Mouse (Mus musculus): Measurements from ENCODE around the gene Bcl2l12. TPM values are rescaled to one million over a fixed set of nuclear protein-coding genes. Genes with fewer than 3 reads are reported as not detected.

Bcl2l12 gene
- polyA plus RNA-seq, 1 experiment from 2014 or later, result 66.7 TPM

DNA sequence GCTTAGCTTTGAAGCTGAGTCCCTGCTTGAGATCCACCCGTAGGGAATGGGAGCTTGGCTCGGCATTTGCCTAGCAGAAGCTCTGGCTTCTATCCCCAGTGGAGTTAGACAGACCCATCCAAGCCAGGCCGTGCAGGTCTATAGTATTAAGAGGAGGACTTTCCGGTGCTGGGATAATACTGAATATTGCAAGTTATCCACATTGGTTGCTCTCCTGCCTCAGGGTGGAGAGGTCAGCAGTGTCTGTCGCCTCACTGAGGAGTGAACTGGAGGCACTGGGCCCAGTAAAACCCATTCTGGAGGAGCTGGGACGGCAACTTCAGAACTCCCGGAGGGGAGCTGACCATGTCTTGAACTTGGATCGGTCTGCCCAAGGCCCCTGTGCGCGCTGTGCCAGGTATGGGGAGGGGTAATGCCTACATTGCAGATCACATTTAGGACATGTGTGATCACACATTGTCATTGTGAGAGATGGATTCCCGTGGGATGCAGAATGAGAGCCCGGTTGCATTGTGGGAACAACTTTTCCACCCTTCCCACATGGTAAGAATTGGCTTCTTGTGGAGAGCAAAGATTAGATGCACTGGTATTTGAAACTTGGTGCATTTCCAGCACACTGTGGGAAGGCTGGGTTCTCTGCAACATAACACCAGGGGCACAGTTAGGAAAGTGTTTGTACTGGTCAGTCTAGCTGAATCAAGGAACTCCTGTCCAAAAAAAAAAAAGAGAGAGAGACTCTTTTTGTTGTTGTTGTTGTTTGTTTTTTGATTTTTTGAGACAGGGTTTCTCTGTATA is 44.2 kb downstream of the Bcl2l12 start:
- 82% methylated on average over 12 of the region's 12 CpGs for WGBS
- H3K4me1 ChIP-seq, result peaks cover 17% of the 10 kb centered on the region
- H3K36me3 ChIP-seq, result no peaks in the 10 kb centered on the region
- no peak overlapping the region for H3K4me3 ChIP-seq
- H3K4me2 ChIP-seq, result no peak overlapping the region
- no peak overlapping the region for H3K27ac ChIP-seq
- no peak overlapping the region for H3K9ac ChIP-seq
- ATAC-seq (ENCODE audit: borderline replicate concordance, extremely low read depth, low FRiP score, low TSS enrichment), result no peak
- H3K27me3 ChIP-seq, result peaks cover 25% of the 10 kb centered on the region
- no peaks in the 10 kb centered on the region for H3K9me3 ChIP-seq

DNA sequence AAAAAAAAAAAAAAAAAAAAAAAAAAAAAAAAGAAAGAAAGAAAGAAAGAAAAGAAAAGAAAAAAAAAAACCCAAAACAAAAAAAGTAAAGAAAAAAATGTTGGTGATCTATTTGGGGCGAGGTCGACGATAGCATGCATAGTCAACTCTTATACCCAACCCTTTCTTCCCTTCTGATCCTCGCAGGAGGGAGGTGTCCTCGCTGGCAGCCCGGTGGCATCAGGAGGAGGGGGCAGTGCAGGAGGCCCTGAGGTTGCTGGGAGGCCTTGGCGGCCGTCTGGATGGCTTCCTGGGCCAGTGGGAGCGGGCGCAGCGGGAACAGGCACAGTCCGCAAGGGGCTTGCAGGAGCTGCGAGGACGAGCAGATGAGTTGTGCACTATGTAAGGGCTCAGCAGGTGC is 45.0 kb downstream of the Bcl2l12 start:
- 58% methylated on average over 14 of the region's 14 CpGs for WGBS
- Histone ChIP-seq H3K36me3 (no peaks in the 10 kb centered on the region), H3K4me3 (no peak overlapping the region), H3K4me2 (no peak overlapping the region), H3K9ac (no peak overlapping the region), H3K4me1 (peaks cover 17% of the 10 kb centered on the region), H3K27ac (no peak overlapping the region), H3K9me3 (no peaks in the 10 kb centered on the region), H3K27me3 (peaks cover 28% of the 10 kb centered on the region)
- no peak for ATAC-seq (ENCODE audit: borderline replicate concordance, extremely low read depth, low FRiP score, low TSS enrichment)

DNA sequence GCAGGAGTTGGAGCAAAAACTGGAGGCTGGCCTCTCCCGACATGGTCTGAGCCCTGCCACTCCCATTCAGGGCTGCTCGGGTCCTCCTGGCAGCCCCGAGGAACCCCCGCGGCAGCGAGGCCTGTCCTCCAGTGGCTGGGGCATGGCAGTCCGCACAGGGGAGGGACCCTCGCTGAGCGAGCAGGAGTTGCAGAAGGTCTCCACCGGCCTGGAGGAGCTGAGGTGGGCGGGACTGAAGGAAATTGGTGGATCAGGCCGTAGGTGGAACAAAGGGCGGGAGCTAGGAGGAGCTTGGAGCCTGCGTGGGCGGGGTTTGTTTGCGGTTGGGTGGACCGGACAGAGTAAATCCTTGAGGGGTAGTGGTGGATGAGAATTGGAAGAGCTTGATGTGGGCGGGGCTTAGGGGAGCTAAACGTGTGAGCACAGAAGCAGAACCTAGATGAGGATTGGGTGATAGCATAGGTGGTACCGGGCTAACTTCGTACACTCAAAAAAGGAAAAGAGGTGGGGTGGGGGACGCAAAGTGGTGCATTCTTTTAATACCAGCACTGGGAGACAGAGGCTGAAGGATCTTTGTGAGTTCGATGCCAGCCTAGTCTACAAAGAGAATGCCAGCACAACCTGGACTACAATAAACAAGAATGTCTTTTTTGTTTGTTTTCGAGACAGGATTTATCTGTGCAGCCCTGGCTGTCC is 45.8 kb downstream of the Bcl2l12 start:
- 4% methylated on average over 24 of the region's 24 CpGs for WGBS
- H3K27ac ChIP-seq, result peak overlapping the region; percentile 86

DNA sequence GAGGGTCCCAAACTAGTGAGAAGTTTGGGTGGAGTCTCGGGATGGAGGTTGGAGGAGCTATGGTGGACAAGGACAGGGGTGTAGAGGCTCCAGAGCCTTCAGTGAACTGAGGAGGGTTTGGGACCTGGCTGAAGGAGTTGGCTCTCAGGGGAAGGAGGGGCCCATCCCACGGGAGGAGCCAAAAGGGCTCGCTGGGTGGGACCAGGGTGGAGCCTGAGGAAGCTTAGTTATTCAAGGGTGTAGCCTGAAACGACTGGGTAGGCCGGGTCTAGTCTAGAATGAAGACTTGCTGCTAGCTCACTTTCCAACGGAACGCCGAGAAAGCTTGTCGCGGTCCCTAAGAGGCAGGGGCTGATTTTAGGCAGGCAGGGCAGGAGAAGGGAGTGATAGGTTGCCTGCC is 46.6 kb downstream of the Bcl2l12 start:
- Histone ChIP-seq H3K27ac (peak overlapping the region; percentile 86), H3K4me1 (peaks cover 17% of the 10 kb centered on the region)
- 2% methylated on average over 10 of the region's 10 CpGs for WGBS

More for the DNA sequence above, 45.8 kb downstream of the Bcl2l12 start:
- Histone ChIP-seq H3K36me3 (no peaks in the 10 kb centered on the region), H3K4me3 (peak overlapping the region; percentile 56), H3K9ac (peak overlapping the region; percentile 61), H3K4me1 (peaks cover 17% of the 10 kb centered on the region), H3K9me3 (no peaks in the 10 kb centered on the region), H3K4me2 (peak overlapping the region; percentile 99), H3K27me3 (peaks cover 36% of the 10 kb centered on the region)
- ATAC-seq (ENCODE audit: borderline replicate concordance, extremely low read depth, low FRiP score, low TSS enrichment), result peak; percentile 92

DNA sequence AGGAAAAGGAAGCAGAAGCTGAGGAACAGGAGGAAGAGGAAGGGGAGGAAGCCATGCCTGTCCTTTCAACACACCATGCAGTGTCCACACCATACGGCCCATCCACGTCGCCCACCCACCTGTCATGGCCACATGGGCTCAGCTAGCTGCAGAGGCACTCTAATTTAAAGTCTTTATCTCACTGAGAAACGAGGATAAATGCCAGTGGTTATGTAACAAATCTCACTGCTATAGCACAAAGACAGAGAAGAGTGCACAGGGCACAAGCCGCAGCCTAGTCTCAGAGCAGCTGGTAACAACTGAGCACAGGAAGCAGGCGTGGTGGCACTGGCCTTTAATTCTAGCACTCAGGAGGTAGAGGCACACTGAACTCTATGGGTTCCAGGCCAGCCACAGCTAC is 48.6 kb downstream of the Bcl2l12 start:
- 60% methylated on average over 6 of the region's 6 CpGs for WGBS
- ATAC-seq (ENCODE audit: borderline replicate concordance, extremely low read depth, low FRiP score, low TSS enrichment), result no peak
- Histone ChIP-seq H3K4me3 (no peak overlapping the region), H3K9ac (no peak overlapping the region), H3K27ac (no peak overlapping the region), H3K4me2 (no peak overlapping the region), H3K27me3 (peaks cover 44% of the 10 kb centered on the region), H3K36me3 (no peaks in the 10 kb centered on the region), H3K4me1 (peaks cover 17% of the 10 kb centered on the region), H3K9me3 (no peaks in the 10 kb centered on the region)

More for the DNA sequence above, 46.6 kb downstream of the Bcl2l12 start:
- H3K9me3 ChIP-seq, result no peaks in the 10 kb centered on the region
- no peaks in the 10 kb centered on the region for H3K36me3 ChIP-seq
- H3K4me2 ChIP-seq, result peak overlapping the region; percentile 99
- H3K4me3 ChIP-seq, result peak overlapping the region; percentile 56
- peak overlapping the region; percentile 61 for H3K9ac ChIP-seq
- ATAC-seq (ENCODE audit: borderline replicate concordance, extremely low read depth, low FRiP score, low TSS enrichment), result peak; percentile 83
- peaks cover 42% of the 10 kb centered on the region for H3K27me3 ChIP-seq

DNA sequence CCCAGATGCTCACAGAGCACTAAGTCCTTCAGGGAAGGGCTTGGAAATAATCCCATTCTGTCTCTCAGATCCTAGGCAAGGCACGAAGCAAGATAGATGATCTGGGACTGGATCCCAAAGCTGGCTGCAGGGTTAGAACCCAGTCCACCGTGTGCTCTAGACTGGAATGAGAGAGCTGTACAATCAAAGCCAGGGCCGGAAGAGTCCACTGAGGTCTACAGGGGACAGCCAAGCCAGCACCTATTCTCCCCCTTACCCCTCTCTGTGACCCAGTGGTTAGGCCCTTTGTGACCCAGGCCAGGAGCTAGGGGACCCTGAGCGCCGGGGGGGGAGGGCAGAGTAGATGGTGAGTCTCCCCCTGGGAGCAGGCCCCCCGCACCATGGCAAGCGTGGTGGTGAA is 55.6 kb downstream of the Bcl2l12 start, which contains the start of gene Tsks:
TSS of gene Tsks (plus strand) at position 301 of the 400 bp plus-strand sequence.
- WGBS, result 67% methylated on average over 7 of the region's 7 CpGs
- Histone ChIP-seq H3K9me3 (no peaks in the 10 kb centered on the region), H3K4me1 (no peaks in the 10 kb centered on the region), H3K27ac (no peak within 1 kb of the TSS), H3K27me3 (peaks cover 10% of the 10 kb centered on the region; the same call in 1 of the 2 replicates), H3K36me3 (no peaks in the 10 kb centered on the region), H3K4me2 (no peak within 1 kb of the TSS), H3K4me3 (no peak within 1 kb of the TSS), H3K9ac (no peak within 1 kb of the TSS)
- ATAC-seq (ENCODE audit: borderline replicate concordance, extremely low read depth, low FRiP score, low TSS enrichment), result no peak

Small RNAs within 50 kb of the gene (microRNA-seq; reads per million reads assigned to microRNA genes)
- gene Mir7054, result 0.56 reads per million

Other genes starting within 250 kb of the Bcl2l12 start
- 2.1 and 2.2 TPM in 2 replicates for gene Zfp473, start 247.7 kb downstream of the Bcl2l12 start, polyA plus RNA-seq (2015; fragmentation: Nextera tagmentation; extraction: Ambion mirVana)
- 95.6 and 97.7 TPM in 2 replicates for gene Nup62, start 182.6 kb downstream of the Bcl2l12 start, polyA plus RNA-seq (2015; fragmentation: Nextera tagmentation; extraction: Ambion mirVana)
- gene Il4i1, start 182.3 kb downstream of the Bcl2l12 start, polyA plus RNA-seq (2015; fragmentation: Nextera tagmentation; extraction: Ambion mirVana), result 0.63 and 1.7 TPM in 2 replicates
- gene Atf5, start 182.1 kb downstream of the Bcl2l12 start, polyA plus RNA-seq (2015; fragmentation: Nextera tagmentation; extraction: Ambion mirVana), result 4.9 and 5.0 TPM in 2 replicates
- 109 and 111 TPM in 2 replicates for gene Akt1s1, start 149.7 kb downstream of the Bcl2l12 start, polyA plus RNA-seq (2015; fragmentation: Nextera tagmentation; extraction: Ambion mirVana)
- 71.3 and 74.4 TPM in 2 replicates for gene Tbc1d17, start 149.6 kb downstream of the Bcl2l12 start, polyA plus RNA-seq (2015; fragmentation: Nextera tagmentation; extraction: Ambion mirVana)
- gene Pnkp, start 141.6 kb downstream of the Bcl2l12 start, polyA plus RNA-seq (2015; fragmentation: Nextera tagmentation; extraction: Ambion mirVana), result 37.6 and 37.9 TPM in 2 replicates
- gene Ptov1, start 128.9 kb downstream of the Bcl2l12 start, polyA plus RNA-seq (2015; fragmentation: Nextera tagmentation; extraction: Ambion mirVana), result 371 and 398 TPM in 2 replicates
- gene Med25, start 106.0 kb downstream of the Bcl2l12 start, polyA plus RNA-seq (2015; fragmentation: Nextera tagmentation; extraction: Ambion mirVana), result 93.5 and 97.7 TPM in 2 replicates
- 21.0 and 24.0 TPM in 2 replicates for gene Fuz, start 102.6 kb downstream of the Bcl2l12 start, polyA plus RNA-seq (2015; fragmentation: Nextera tagmentation; extraction: Ambion mirVana)
- 63.1 and 64.8 TPM in 2 replicates for gene Ap2a1, start 69.2 kb downstream of the Bcl2l12 start, polyA plus RNA-seq (2015; fragmentation: Nextera tagmentation; extraction: Ambion mirVana)
- gene Tsks, start 55.5 kb downstream of the Bcl2l12 start, polyA plus RNA-seq (2015; fragmentation: Nextera tagmentation; extraction: Ambion mirVana), result 0.09 and 0.15 TPM in 2 replicates
- gene Cpt1c, start 23.9 kb downstream of the Bcl2l12 start, polyA plus RNA-seq (2015; fragmentation: Nextera tagmentation; extraction: Ambion mirVana), result 14.5 and 15.0 TPM in 2 replicates
- 545 and 586 TPM in 2 replicates for gene Prmt1, start 12.1 kb downstream of the Bcl2l12 start, polyA plus RNA-seq (2015; fragmentation: Nextera tagmentation; extraction: Ambion mirVana)
- gene Irf3, start 1.1 kb downstream of the Bcl2l12 start, polyA plus RNA-seq (2015; fragmentation: Nextera tagmentation; extraction: Ambion mirVana), result 88.1 and 92.6 TPM in 2 replicates
- gene Scaf1, start 17.7 kb upstream of the Bcl2l12 start, polyA plus RNA-seq (2015; fragmentation: Nextera tagmentation; extraction: Ambion mirVana), result 35.5 and 36.5 TPM in 2 replicates
- gene Rras, start 19.2 kb upstream of the Bcl2l12 start, polyA plus RNA-seq (2015; fragmentation: Nextera tagmentation; extraction: Ambion mirVana), result 49.7 and 50.4 TPM in 2 replicates
- gene Prr12, start 54.2 kb upstream of the Bcl2l12 start, polyA plus RNA-seq (2015; fragmentation: Nextera tagmentation; extraction: Ambion mirVana), result 10.9 and 11.1 TPM in 2 replicates
- gene Nosip, start 63.7 kb upstream of the Bcl2l12 start, polyA plus RNA-seq (2015; fragmentation: Nextera tagmentation; extraction: Ambion mirVana), result 74.9 and 75.1 TPM in 2 replicates
- 23.1 and 24.2 TPM in 2 replicates for gene Prrg2, start 64.0 kb upstream of the Bcl2l12 start, polyA plus RNA-seq (2015; fragmentation: Nextera tagmentation; extraction: Ambion mirVana)
- 353 and 358 TPM in 2 replicates for gene Rcn3, start 93.5 kb upstream of the Bcl2l12 start, polyA plus RNA-seq (2015; fragmentation: Nextera tagmentation; extraction: Ambion mirVana)
- gene Fcgrt, start 105.1 kb upstream of the Bcl2l12 start, polyA plus RNA-seq (2015; fragmentation: Nextera tagmentation; extraction: Ambion mirVana), result 73.6 and 83.1 TPM in 2 replicates
- gene Rps11, start 125.7 kb upstream of the Bcl2l12 start, polyA plus RNA-seq (2015; fragmentation: Nextera tagmentation; extraction: Ambion mirVana), result 1,432 and 1,559 TPM in 2 replicates
- 1,187 and 1,308 TPM in 2 replicates for gene Rpl13a, start 130.0 kb upstream of the Bcl2l12 start, polyA plus RNA-seq (2015; fragmentation: Nextera tagmentation; extraction: Ambion mirVana)
- gene Gm45713, start 137.5 kb upstream of the Bcl2l12 start, polyA plus RNA-seq (2015; fragmentation: Nextera tagmentation; extraction: Ambion mirVana), result 0.19 and 0.20 TPM in 2 replicates
- gene Flt3l, start 137.7 kb upstream of the Bcl2l12 start, polyA plus RNA-seq (2015; fragmentation: Nextera tagmentation; extraction: Ambion mirVana), result 1.5 and 8.3 TPM in 2 replicates
- gene Pih1d1, start 155.6 kb upstream of the Bcl2l12 start, polyA plus RNA-seq (2015; fragmentation: Nextera tagmentation; extraction: Ambion mirVana), result 100 and 103 TPM in 2 replicates
- 54.8 and 56.8 TPM in 2 replicates for gene Aldh16a1, start 155.9 kb upstream of the Bcl2l12 start, polyA plus RNA-seq (2015; fragmentation: Nextera tagmentation; extraction: Ambion mirVana)
- 0.33 and 0.55 TPM in 2 replicates for gene Slc17a7, start 165.2 kb upstream of the Bcl2l12 start, polyA plus RNA-seq (2015; fragmentation: Nextera tagmentation; extraction: Ambion mirVana)
- gene Gfy, start 180.9 kb upstream of the Bcl2l12 start, polyA plus RNA-seq (2015; fragmentation: Nextera tagmentation; extraction: Ambion mirVana), result not detected in 2 replicates
- gene Pth2, start 182.3 kb upstream of the Bcl2l12 start, polyA plus RNA-seq (2015; fragmentation: Nextera tagmentation; extraction: Ambion mirVana), result not detected in 2 replicates
- gene Ccdc155, start 206.2 kb upstream of the Bcl2l12 start, polyA plus RNA-seq (2015; fragmentation: Nextera tagmentation; extraction: Ambion mirVana), result 0.75 and 1.1 TPM in 2 replicates
- gene Dkkl1, start 213.4 kb upstream of the Bcl2l12 start, polyA plus RNA-seq (2015; fragmentation: Nextera tagmentation; extraction: Ambion mirVana), result 0.54 and 1.1 TPM in 2 replicates
- gene Tead2, start 217.0 kb upstream of the Bcl2l12 start, polyA plus RNA-seq (2015; fragmentation: Nextera tagmentation; extraction: Ambion mirVana), result 180 and 183 TPM in 2 replicates
- 3.1 and 3.8 TPM in 2 replicates for gene Cd37, start 240.4 kb upstream of the Bcl2l12 start, polyA plus RNA-seq (2015; fragmentation: Nextera tagmentation; extraction: Ambion mirVana)
- gene Slc6a16, start 242.4 kb upstream of the Bcl2l12 start, polyA plus RNA-seq (2015; fragmentation: Nextera tagmentation; extraction: Ambion mirVana), result 0.16 TPM in 1 of 2 replicates, not detected in the other

All from lung, embryonic 15.5 days (tissue).